Mouse (Mus musculus): Measurements from ENCODE around the gene Btbd18. TPM values are rescaled to one million over a fixed set of nuclear protein-coding genes. Genes with fewer than 3 reads are reported as not detected.
A peak's percentile ranks its signal among the peaks of the same experiment; 100 is the strongest.

Gene Btbd18
- polyA plus RNA-seq (2015; fragmentation: Nextera tagmentation; extraction: Ambion mirVana) = 0.10 and 0.12 TPM in 2 replicates

DNA sequence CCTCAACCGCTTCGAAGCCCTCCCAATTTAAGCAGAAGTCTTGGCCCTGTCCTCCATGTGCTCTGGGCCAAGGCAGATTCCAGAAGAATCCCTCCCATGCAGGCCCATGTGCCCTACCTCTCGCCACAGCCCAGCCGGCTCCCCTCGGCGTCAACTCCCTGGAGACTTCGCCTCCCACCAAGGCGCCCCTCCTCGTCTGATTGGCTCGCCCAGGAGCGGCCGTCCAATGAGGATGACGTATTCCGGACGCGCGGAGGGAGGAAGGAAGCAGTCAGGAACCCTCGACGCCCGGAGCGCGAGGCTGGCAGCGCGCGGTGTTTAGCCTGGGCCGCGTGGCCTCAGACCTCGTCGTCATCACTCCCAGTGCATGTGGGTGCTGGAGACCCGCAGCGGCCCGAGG is at the start of gene Btbd18:
TSS of gene Btbd18 (plus strand) at position 274 of the 400 bp plus-strand sequence.
- H3K4me3 ChIP-seq = no peak within 1 kb of the TSS
- H3K36me3 ChIP-seq = no peaks in the 10 kb centered on the region
- H3K9me3 ChIP-seq = no peaks in the 10 kb centered on the region
- H3K9ac ChIP-seq = no peak within 1 kb of the TSS
- no peak; the same call in 1 of the 2 replicates for ATAC-seq (ENCODE audit: extremely low read depth, insufficient number of reproducible peaks, low FRiP score, low TSS enrichment)
- no peak within 1 kb of the TSS for H3K27ac ChIP-seq (replicated peaks)
- H3K4me1 ChIP-seq = no peaks in the 10 kb centered on the region
- 88% methylated on average over 32 of the region's 32 CpGs for WGBS
- H3K27me3 ChIP-seq (replicated peaks) = no peaks in the 10 kb centered on the region
- no peak within 1 kb of the TSS for H3K4me2 ChIP-seq

DNA sequence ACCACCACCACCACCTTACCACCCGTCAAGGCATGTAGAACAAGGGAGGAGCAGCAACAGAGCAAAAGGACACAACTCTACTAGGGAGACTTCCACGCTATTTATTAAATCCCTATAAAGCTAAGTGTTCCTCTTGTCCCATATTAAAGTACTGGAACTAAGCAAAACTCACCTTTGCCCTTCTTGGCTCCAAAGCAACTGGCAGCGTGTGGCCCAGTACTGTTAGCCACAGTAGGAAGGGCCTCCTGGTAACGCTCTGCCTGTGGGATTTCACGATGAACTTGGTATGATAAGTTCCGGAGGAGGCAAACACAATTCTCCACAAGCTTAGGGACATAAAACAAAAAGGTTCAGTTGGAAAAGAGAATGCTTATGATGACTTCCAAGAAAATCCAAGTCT is 46.1 kb upstream of the Btbd18 start:
- WGBS = 86% methylated on average over 6 of the region's 6 CpGs
- H3K4me2 ChIP-seq = no peak overlapping the region
- H3K36me3 ChIP-seq = peaks cover 99% of the 10 kb centered on the region

DNA sequence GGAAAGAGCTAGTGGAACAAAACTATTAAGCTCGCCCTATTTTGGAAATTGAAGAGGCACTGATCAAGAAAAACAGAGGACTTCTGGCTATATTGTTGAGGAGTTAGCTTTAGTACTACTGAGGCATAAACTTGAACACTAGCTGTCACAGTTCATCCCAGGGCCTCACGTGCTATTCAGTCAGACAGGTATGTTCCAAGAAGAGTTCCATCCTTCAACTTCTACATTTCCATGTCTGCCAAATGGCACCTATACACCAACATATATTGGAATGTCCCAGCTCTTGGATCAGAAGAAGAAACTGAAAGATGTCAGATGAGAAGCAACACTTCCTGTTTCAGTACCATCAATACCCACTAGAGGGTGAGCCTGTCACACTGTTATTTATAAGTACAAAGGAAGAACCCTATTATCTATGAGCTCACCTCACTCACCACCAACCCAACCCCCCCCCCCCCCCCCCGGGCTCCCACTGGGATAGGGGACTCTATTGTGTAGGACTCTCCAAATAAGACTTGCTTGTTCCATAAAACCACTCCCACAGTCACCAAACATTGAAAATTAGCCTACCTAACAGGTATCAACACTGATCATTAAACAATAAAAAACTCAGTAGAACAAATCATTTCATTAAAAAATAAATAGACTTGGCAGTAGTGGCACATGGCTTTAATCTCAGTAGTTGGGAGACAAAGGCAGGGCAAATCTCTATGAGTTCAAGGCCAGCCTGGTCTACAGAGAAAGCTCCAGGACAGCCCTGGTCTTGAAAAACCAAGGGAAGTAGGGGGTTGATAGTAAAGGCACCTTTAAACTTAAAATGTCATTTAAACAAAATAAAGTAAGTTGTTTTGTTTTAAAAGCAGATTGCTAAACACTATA is 41.0 kb upstream of the Btbd18 start:
- Histone ChIP-seq H3K4me2 (no peak overlapping the region), H3K36me3 (peaks cover 90% of the 10 kb centered on the region), H3K27me3 (replicated peaks) (no peaks in the 10 kb centered on the region), H3K9me3 (no peaks in the 10 kb centered on the region), H3K27ac (replicated peaks) (peak overlapping the region; percentile 86; the same call in 1 of the 2 replicates), H3K4me1 (peaks cover 24% of the 10 kb centered on the region), H3K4me3 (no peak overlapping the region), H3K9ac (no peak overlapping the region)
- ATAC-seq (ENCODE audit: extremely low read depth, insufficient number of reproducible peaks, low FRiP score, low TSS enrichment) = no peak
- 60% methylated on average over 3 of the region's 3 CpGs for whole genome bisulfite sequencing

More for the DNA sequence above, 46.1 kb upstream of the Btbd18 start:
- no peak overlapping the region for H3K9ac ChIP-seq
- no peak for ATAC-seq (ENCODE audit: extremely low read depth, insufficient number of reproducible peaks, low FRiP score, low TSS enrichment)
- no peaks in the 10 kb centered on the region for H3K27me3 ChIP-seq (replicated peaks)
- H3K4me3 ChIP-seq = no peak overlapping the region
- no peaks in the 10 kb centered on the region for H3K4me1 ChIP-seq
- no peak overlapping the region for H3K27ac ChIP-seq (replicated peaks)
- no peaks in the 10 kb centered on the region for H3K9me3 ChIP-seq

GRCm38 (mm10) chr2:84618914-84619313 is 40.0 kb upstream of the Btbd18 start:
- Histone ChIP-seq H3K4me3 (no peak overlapping the region), H3K36me3 (peaks cover 90% of the 10 kb centered on the region), H3K4me1 (peaks cover 34% of the 10 kb centered on the region), H3K27me3 (replicated peaks) (no peaks in the 10 kb centered on the region), H3K27ac (replicated peaks) (peak overlapping the region; percentile 86), H3K9me3 (no peaks in the 10 kb centered on the region), H3K9ac (peak overlapping the region; percentile 58; the same call in 1 of the 2 replicates), H3K4me2 (no peak overlapping the region)
- 28% methylated on average over 2 of the region's 2 CpGs for WGBS
- no peak for ATAC-seq (ENCODE audit: extremely low read depth, insufficient number of reproducible peaks, low FRiP score, low TSS enrichment)

GRCm38 (mm10) chr2:84619646-84620340 is 39.1 kb upstream of the Btbd18 start:
- Histone ChIP-seq H3K4me2 (no peak overlapping the region), H3K4me3 (no peak overlapping the region), H3K27ac (replicated peaks) (peak overlapping the region; percentile 86), H3K9ac (peak overlapping the region; percentile 58; the same call in 1 of the 2 replicates), H3K27me3 (replicated peaks) (no peaks in the 10 kb centered on the region), H3K4me1 (peaks cover 42% of the 10 kb centered on the region), H3K36me3 (peaks cover 88% of the 10 kb centered on the region), H3K9me3 (no peaks in the 10 kb centered on the region)
- 92% methylated on average over 21 of the region's 21 CpGs for WGBS
- no peak for ATAC-seq (ENCODE audit: extremely low read depth, insufficient number of reproducible peaks, low FRiP score, low TSS enrichment)

- ATAC-seq (ENCODE audit: extremely low read depth, insufficient number of reproducible peaks, low FRiP score, low TSS enrichment) = no peak
- Histone ChIP-seq H3K36me3 (peaks cover 60% of the 10 kb centered on the region), H3K9ac (no peak overlapping the region), H3K4me1 (peaks cover 61% of the 10 kb centered on the region), H3K27ac (replicated peaks) (peak overlapping the region; percentile 13), H3K4me3 (no peak overlapping the region), H3K27me3 (replicated peaks) (no peaks in the 10 kb centered on the region), H3K9me3 (no peaks in the 10 kb centered on the region), H3K4me2 (no peak overlapping the region)
- WGBS = 63% methylated on average over 2 of the region's 2 CpGs
Observed at GRCm38 (mm10) chr2:84622668-84623067, 36.2 kb upstream of the Btbd18 start.

- 75% methylated on average over 3 of the region's 3 CpGs for WGBS
- Histone ChIP-seq H3K4me3 (no peak overlapping the region), H3K9me3 (no peaks in the 10 kb centered on the region), H3K4me2 (no peak overlapping the region), H3K36me3 (peaks cover 56% of the 10 kb centered on the region), H3K9ac (no peak overlapping the region), H3K27me3 (replicated peaks) (no peaks in the 10 kb centered on the region), H3K4me1 (peaks cover 68% of the 10 kb centered on the region), H3K27ac (replicated peaks) (peak overlapping the region; percentile 13; the same call in 1 of the 2 replicates)
- ATAC-seq (ENCODE audit: extremely low read depth, insufficient number of reproducible peaks, low FRiP score, low TSS enrichment) = no peak
Observed at GRCm38 (mm10) chr2:84623428-84624119, 35.3 kb upstream of the Btbd18 start.

DNA sequence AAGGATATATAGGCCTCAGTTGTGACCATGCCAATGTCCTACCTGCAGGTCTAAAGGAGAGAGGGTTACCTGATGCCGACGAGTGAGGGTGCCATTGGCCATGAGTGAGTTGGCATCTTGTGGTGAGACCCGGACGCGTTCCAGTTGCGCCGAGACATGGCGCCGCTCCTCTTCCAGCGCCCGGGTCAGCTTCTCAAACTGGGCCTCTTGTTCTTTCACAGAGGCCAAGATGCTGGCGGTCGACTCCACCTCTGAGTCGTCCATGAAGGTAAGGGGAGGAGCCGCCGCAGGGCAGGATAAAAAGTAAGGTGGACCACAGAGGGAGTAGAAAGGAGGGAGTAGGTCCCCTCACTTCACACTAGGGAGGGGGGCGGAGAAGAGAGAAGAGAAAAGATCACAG is 34.7 kb upstream of the Btbd18 start:
- Histone ChIP-seq H3K4me2 (no peak overlapping the region), H3K9ac (no peak overlapping the region), H3K4me1 (peaks cover 66% of the 10 kb centered on the region), H3K9me3 (no peaks in the 10 kb centered on the region), H3K27ac (replicated peaks) (peak overlapping the region; percentile 13; the same call in 1 of the 2 replicates), H3K4me3 (no peak overlapping the region), H3K36me3 (peaks cover 54% of the 10 kb centered on the region), H3K27me3 (replicated peaks) (no peaks in the 10 kb centered on the region)
- 91% methylated on average over 17 of the region's 17 CpGs for WGBS
- no peak for ATAC-seq (ENCODE audit: extremely low read depth, insufficient number of reproducible peaks, low FRiP score, low TSS enrichment)

- H3K4me1 ChIP-seq = peaks cover 62% of the 10 kb centered on the region
- no peaks in the 10 kb centered on the region for H3K27me3 ChIP-seq (replicated peaks)
- no peak for ATAC-seq (ENCODE audit: extremely low read depth, insufficient number of reproducible peaks, low FRiP score, low TSS enrichment)
- peak overlapping the region; percentile 20 for H3K9ac ChIP-seq
- peak overlapping the region; percentile 28; the same call in 1 of the 2 replicates for H3K4me2 ChIP-seq
- H3K4me3 ChIP-seq = no peak overlapping the region
- peaks cover 44% of the 10 kb centered on the region for H3K36me3 ChIP-seq
- 51% methylated on average over 7 of the region's 7 CpGs for whole genome bisulfite sequencing
- H3K9me3 ChIP-seq = no peaks in the 10 kb centered on the region
- H3K27ac ChIP-seq (replicated peaks) = peak overlapping the region; percentile 78
Observed at GRCm38 (mm10) chr2:84626366-84626975, 32.4 kb upstream of the Btbd18 start.

- WGBS = 20% methylated on average over 3 of the region's 3 CpGs
Observed at GRCm38 (mm10) chr2:84627036-84627435, 31.8 kb upstream of the Btbd18 start.

More at GRCm38 (mm10) chr2:84627036-84627435, 31.8 kb upstream of the Btbd18 start:
- ATAC-seq (ENCODE audit: extremely low read depth, insufficient number of reproducible peaks, low FRiP score, low TSS enrichment) = no peak
- no peaks in the 10 kb centered on the region for H3K9me3 ChIP-seq
- H3K9ac ChIP-seq = peak overlapping the region; percentile 20
- H3K27ac ChIP-seq (replicated peaks) = peak overlapping the region; percentile 78
- H3K4me2 ChIP-seq = peak overlapping the region; percentile 28
- no peaks in the 10 kb centered on the region for H3K27me3 ChIP-seq (replicated peaks)
- H3K4me3 ChIP-seq = no peak overlapping the region
- H3K4me1 ChIP-seq = peaks cover 68% of the 10 kb centered on the region
- H3K36me3 ChIP-seq = peaks cover 48% of the 10 kb centered on the region

All from heart, embryonic 13.5 days (tissue).